Mouse (Mus musculus): ENCODE data around the gene Sh2d1b2. TPM values are rescaled to one million over a fixed set of nuclear protein-coding genes. Genes with fewer than 3 reads are reported as not detected.
A peak's percentile ranks its signal among the peaks of the same experiment; 100 is the strongest.

The Sh2d1b2 gene
- polyA plus RNA-seq, 1 experiment from 2014 or later = 0.11 TPM

GRCm38 (mm10) chr1:170293257-170293656 is 60.7 kb downstream of the Sh2d1b2 start:
- Histone ChIP-seq H3K27me3 (ENCODE audit: low read depth, poor library complexity, severe bottlenecking) (no peaks in the 10 kb centered on the region), H3K4me3 (no peak overlapping the region), H3K4me1 (no peaks in the 10 kb centered on the region), H3K9me3 (replicated peaks) (no peaks in the 10 kb centered on the region), H3K36me3 (no peaks in the 10 kb centered on the region), H3K27ac (no peak overlapping the region)
- peak; percentile 18 for DNase-seq (ENCODE audit: low spot score)
- WGBS = 89% methylated on average over 5 of the region's 5 CpGs

- Histone ChIP-seq H3K4me1 (no peaks in the 10 kb centered on the region), H3K36me3 (no peaks in the 10 kb centered on the region), H3K27ac (no peak overlapping the region), H3K9me3 (replicated peaks) (no peaks in the 10 kb centered on the region), H3K27me3 (ENCODE audit: low read depth, poor library complexity, severe bottlenecking) (no peaks in the 10 kb centered on the region), H3K4me3 (no peak overlapping the region)
- DNase-seq (ENCODE audit: low spot score) = no peak
- 85% methylated on average over 15 of the region's 15 CpGs for WGBS
Observed at GRCm38 (mm10) chr1:170294786-170295570, 62.4 kb downstream of the Sh2d1b2 start.

- no peak overlapping the region for H3K4me3 ChIP-seq
- no peaks in the 10 kb centered on the region for H3K4me1 ChIP-seq
- H3K27ac ChIP-seq = no peak overlapping the region
- 77% methylated on average over 4 of the region's 4 CpGs for WGBS
- DNase-seq (ENCODE audit: low spot score) = no peak
- H3K9me3 ChIP-seq (replicated peaks) = no peaks in the 10 kb centered on the region
- no peaks in the 10 kb centered on the region for H3K36me3 ChIP-seq
- H3K27me3 ChIP-seq (ENCODE audit: low read depth, poor library complexity, severe bottlenecking) = no peaks in the 10 kb centered on the region
Observed at GRCm38 (mm10) chr1:170299496-170299895, 66.9 kb downstream of the Sh2d1b2 start.

DNA sequence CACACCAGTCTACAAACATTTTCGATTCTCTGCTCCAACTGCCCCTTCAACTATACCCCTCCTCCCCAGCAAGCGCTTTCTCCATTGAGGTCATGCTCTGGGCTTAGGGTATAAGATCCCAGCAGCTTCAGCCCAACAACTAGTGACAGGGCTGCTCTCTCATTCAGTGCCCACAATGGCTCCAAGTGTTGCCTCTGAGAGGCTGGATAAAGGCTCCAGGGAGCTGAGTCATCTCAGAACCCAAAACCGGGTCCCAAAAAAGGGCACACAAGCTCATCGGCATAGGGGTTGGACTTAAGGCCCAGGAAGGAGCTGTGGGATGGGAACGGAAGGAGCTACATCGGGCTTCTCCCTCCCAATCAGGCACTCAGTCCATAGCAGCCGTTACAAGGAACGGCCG is 69.1 kb downstream of the Sh2d1b2 start:
- Histone ChIP-seq H3K9me3 (replicated peaks) (no peaks in the 10 kb centered on the region), H3K27ac (no peak overlapping the region), H3K36me3 (no peaks in the 10 kb centered on the region), H3K27me3 (ENCODE audit: low read depth, poor library complexity, severe bottlenecking) (no peaks in the 10 kb centered on the region), H3K4me3 (no peak overlapping the region), H3K4me1 (no peaks in the 10 kb centered on the region)
- WGBS = 97% methylated on average over 9 of the region's 9 CpGs
- DNase-seq (ENCODE audit: low spot score) = no peak

DNA sequence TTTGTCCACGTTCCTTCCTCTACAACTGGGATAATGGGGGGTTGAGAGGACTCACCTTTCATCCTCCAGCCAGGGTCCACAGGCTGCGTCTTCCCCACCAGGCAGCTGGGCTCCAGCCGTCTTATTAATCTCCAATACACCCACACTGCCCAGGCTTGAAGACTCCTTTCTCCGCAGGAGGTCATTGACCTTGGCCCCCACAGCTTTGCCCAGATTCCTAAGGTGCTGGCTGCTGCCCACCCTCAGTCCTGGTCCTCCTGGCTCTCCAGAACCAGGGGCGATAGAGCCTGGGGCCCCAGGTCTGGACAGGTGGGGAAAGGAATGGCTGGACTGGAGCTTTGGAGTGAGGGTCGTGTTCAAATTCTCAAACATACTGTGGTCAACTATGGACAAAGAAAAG is 69.9 kb downstream of the Sh2d1b2 start:
- no peaks in the 10 kb centered on the region for H3K36me3 ChIP-seq
- no peaks in the 10 kb centered on the region for H3K27me3 ChIP-seq (ENCODE audit: low read depth, poor library complexity, severe bottlenecking)
- H3K9me3 ChIP-seq (replicated peaks) = no peaks in the 10 kb centered on the region
- DNase-seq (ENCODE audit: low spot score) = no peak
- no peak overlapping the region for H3K4me3 ChIP-seq
- H3K4me1 ChIP-seq = no peaks in the 10 kb centered on the region
- no peak overlapping the region for H3K27ac ChIP-seq
- 76% methylated on average over 6 of the region's 6 CpGs for WGBS

GRCm38 (mm10) chr1:170303103-170303502 is 70.6 kb downstream of the Sh2d1b2 start:
- 67% methylated on average over 6 of the region's 6 CpGs for WGBS
- no peaks in the 10 kb centered on the region for H3K9me3 ChIP-seq (replicated peaks)
- DNase-seq (ENCODE audit: low spot score) = no peak
- H3K36me3 ChIP-seq = no peaks in the 10 kb centered on the region
- H3K4me3 ChIP-seq = no peak overlapping the region
- H3K27me3 ChIP-seq (ENCODE audit: low read depth, poor library complexity, severe bottlenecking) = no peaks in the 10 kb centered on the region
- H3K4me1 ChIP-seq = no peaks in the 10 kb centered on the region
- H3K27ac ChIP-seq = no peak overlapping the region

Other genes with a start within 250 kb of the Sh2d1b2 start
- gene Ddr2, start 122.0 kb upstream of the Sh2d1b2 start, polyA plus RNA-seq (2016; fragmentation: Nextera tagmentation; extraction: Ambion mirVana) = 68.4 and 91.8 TPM in 2 replicates
- 54.0 and 57.7 TPM in 2 replicates for gene Uap1, start 57.8 kb upstream of the Sh2d1b2 start, polyA plus RNA-seq (2016; fragmentation: Nextera tagmentation; extraction: Ambion mirVana)
- gene Uhmk1, start 17.4 kb upstream of the Sh2d1b2 start, polyA plus RNA-seq (2016; fragmentation: Nextera tagmentation; extraction: Ambion mirVana) = 8.9 and 9.5 TPM in 2 replicates
- 0.05 TPM in 1 of 2 replicates, not detected in the other for gene Sh2d1b1, start 44.6 kb downstream of the Sh2d1b2 start, polyA plus RNA-seq (2016; fragmentation: Nextera tagmentation; extraction: Ambion mirVana)
- 1.9 and 2.3 TPM in 2 replicates for gene Gm7694, start 73.6 kb downstream of the Sh2d1b2 start, polyA plus RNA-seq (2016; fragmentation: Nextera tagmentation; extraction: Ambion mirVana)
- 0.20 and 1.0 TPM in 2 replicates for gene Spata46, start 76.1 kb downstream of the Sh2d1b2 start, polyA plus RNA-seq (2016; fragmentation: Nextera tagmentation; extraction: Ambion mirVana)